Mouse (Mus musculus) ES-CJ7 (cell line): ENCODE data around the gene March6.

ENCODE experiments used
- DNase-seq: peaks from one replicate; pipeline ENCODE4 v3.0.0; 2011; ENCODE audit warnings: low read depth, low spot score

March6 gene

DNA sequence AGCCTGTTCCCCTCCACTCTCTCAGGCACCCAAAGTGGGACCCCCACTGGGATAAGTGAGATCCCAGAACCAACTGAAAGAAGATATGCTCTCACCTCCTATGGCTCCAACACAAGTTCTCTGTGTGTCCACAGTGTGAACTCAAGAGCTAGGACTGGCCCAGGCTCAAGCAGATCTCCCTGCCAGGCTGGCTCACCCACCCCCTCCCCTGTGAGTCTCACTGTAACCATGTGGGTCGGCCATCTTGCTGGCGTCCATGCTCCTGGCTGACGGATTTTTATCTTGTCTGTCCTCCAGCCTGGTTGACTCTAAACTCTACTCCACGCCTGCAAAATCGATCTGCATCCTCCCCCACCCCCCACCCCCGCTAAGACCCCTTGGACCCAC is 113.5 kb downstream of the March6 start:
- peak; percentile 49 for DNase-seq

DNA sequence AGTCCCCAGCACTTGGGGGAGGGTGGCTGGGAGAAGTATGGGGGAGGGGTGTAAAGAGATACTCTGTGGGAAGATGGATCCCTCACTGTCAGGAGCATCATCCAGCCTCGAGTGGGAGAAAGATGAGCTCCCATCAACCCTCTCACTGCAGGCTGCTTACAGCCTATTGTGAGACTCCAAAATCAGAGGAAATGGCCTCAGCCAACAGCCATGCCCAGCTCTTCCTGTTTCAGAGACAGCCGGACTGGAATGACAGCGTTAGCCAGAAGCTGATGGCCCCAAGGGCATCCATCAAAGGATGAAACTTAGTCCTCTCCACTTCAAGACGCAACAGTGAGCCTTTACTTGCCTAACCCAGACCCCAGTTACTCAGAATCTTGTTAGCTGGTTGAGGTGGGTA is 115.7 kb downstream of the March6 start:
- peak; percentile 32 for DNase-seq

DNA sequence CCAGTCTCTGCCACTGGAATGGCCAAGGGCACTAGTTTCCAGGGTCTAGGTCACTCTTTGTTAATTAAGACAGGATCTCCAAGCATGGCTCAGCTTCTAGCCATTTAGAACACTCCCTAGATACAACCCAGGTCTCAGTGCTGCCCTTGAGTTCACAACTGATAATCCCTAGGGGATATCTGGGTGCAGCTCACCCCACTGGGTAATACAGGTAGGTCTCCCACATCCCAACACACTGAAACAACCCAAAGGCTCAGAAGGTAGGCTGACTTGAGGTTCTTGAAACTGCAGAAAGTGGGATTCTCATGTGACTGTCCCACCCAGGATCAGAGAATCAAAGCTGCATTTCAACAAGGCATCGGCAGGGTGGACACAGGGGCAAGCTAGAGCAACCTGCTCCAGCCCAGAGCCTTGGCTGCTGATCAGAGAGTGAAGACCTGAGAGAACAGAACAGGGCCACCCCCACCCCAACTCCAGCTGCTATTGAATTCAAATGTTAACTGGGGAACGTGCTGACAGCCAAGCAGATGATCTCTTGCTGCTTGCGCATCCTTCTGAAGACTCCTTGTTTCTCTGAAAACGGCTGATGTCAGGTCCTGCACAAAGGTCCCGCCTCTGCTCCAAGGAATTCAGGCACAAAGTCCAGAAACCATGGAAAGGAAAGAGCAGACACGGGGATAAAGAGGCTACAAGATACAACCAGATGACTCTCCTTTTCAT is 116.5 kb downstream of the March6 start:
- DNase-seq, result peak; percentile 54

DNA sequence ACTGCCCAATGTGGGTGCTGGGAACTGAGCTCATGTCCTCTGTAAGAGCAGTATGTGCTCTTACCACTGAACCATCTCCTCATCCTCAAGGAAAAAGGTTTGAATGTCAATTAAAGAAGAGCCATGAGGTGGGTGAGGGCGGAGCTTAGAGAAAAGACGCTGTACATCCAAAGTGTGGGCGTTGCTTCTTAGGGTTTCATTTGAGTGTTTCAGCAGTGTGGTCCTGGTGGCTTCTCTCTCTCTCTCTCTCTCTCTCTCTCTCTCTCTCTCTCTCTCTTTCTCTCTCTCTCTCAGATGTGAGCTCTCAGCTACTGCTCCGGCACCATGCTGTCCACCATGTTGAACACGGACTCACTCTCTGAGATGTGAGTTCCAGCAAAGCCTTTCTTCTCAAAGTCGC is 117.2 kb downstream of the March6 start:
- peak; percentile 41 for DNase-seq

DNA sequence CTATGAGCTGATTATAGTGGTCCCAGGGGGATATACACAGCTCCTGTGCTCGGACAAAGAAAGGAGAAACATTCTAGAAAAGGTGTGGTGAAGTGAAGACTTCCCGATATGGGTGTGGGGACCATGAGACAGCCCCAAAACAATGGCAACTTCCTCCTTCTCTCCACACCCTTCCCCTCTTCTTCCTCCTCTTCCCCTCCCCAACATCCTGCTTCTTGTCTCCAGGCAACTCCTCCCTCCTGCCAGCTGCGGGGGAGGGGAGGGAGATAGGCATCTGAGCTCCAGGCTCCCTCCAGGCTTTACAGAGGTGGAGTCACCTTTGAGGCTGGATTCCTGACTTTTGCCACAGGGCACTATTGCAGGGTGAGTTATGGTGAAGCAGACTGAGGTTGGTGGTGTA is 117.9 kb downstream of the March6 start:
- DNase-seq, result peak; percentile 88

DNA sequence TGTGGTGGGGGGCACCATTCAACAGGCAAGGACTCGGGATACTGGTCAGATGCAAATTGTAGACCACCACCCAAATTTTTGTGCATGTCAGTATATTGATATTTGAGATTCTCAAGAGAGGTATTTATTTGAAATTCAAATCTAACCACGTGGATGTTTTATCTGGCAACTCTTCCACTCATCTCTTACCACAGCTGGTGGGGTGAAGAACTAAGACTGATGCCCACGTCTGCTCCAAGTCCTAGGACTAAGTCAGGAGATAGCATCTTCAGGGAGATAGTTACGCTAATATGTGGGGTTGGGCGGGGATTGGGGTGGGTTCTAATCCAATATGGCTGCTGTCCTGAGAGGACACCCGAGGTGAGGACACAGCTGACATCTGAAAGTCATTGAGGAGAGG is 118.4 kb downstream of the March6 start:
- DNase-seq, result no peak

DNA sequence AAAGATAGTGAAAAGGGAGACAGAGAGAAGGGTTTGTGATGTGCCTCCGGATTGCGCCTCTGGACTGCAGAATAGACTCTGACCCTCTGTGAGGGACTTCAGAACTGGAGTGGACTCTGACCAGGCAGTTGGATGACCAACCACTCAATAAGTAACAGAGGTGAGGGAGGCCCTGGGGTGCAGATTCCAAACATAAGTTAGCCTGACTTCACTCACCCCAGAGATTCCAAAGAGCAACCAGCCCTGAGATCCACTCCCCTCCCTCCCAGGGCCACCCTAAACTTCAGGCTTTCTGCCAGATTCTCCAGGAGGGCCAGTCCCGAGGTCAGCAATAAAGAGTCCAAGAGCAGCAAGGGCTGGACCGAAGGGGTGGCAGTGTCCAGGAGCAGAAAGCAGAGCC is 123.4 kb downstream of the March6 start:
- no peak for DNase-seq

DNA sequence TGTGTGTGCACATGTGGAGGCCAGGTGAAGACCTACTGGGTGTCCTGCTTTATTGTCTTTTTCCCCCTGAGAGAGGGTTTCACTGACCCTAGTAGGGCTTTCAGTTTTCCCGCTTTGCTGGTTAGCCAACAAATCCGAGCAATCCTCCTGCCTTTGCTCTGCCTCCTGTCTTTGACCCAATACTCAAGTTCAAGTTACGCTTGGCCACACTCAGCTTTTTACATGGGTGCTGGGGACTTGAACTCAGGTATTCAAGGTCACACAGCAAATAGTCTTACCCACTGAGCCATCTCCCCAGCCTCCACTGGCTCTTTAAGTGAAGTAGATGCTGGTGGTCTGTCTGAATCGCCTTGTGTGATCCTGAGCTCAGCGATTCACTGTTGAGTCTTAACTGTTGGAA is 124.0 kb downstream of the March6 start:
- no peak for DNase-seq
